Mouse (Mus musculus): ENCODE data around the gene Csf1. TPM values are rescaled to one million over a fixed set of nuclear protein-coding genes. Genes with fewer than 3 reads are reported as not detected.

The Csf1 gene
- polyA plus RNA-seq (2014; fragmentation: Nextera tagmentation; extraction: Ambion mirVana): 8.5 and 10.1 TPM in 2 replicates

DNA sequence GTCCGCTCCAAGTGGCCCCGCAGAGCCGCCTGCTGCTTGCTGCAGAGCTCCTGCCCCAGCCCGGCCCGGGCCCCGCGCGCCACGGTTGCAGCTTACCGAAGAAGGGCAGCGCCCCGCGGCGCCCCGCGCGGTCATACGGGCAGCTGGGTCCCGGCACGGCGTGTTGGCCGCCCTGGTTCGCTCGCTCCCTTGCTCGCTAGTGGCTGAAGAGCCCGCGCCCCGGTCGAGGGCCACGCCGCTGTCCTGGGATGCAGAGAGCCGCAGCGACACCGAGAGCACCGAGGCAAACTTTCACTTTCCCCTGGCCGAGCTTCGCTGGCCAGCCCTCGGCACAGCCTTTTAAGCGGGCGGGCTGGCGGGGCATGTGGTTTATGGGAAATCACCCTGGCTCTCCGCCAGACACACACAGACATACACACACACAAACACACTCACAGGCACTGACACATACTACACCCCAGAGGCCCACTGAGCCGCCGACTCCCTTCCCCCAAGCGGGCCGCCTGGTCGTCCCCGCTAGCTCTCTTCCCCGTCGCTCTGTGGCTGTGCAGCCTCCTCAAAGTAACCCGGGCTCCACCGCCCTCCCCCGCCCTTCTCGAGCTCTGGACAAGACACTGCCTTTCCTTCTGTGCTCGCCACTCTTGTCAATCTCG lies at the start of gene Csf1:
Gene Csf1, minus strand, starts transcription at position 541 of the 653 bp plus-strand sequence.
- Histone ChIP-seq H3K27ac (replicated peaks in 1 of 2; ENCODE audit: control insufficient read depth in 1 of 2, insufficient read depth in 1 of 2, low read depth in 2 of 2, low read length in 2 of 2) (peak within 1 kb of the TSS; percentile 72 to 87), H3K9me3 (ENCODE audit: control insufficient read depth, low read length) (no peaks in the 10 kb centered on the region), H3K9ac (ENCODE audit: low read length) (peak within 1 kb of the TSS; percentile 89), H3K4me3 (ENCODE audit: control insufficient read depth in 1 of 2, insufficient read depth in 1 of 2, low read depth in 1 of 2, low read length in 2 of 2) (peak within 1 kb of the TSS; percentile 67 to 76), H3K36me3 (ENCODE audit: control insufficient read depth, insufficient read depth, low read length) (peaks cover 16% of the 10 kb centered on the region; the same call in 1 of the 2 replicates), H3K27me3 (ENCODE audit: control insufficient read depth, insufficient read depth, low read length) (no peaks in the 10 kb centered on the region), H3K4me2 (ENCODE audit: low read length) (peak within 1 kb of the TSS; percentile 89), H3K4me1 (ENCODE audit: control insufficient read depth in 2 of 2, insufficient read depth in 2 of 2, low read length in 2 of 2) (peaks cover 4 to 12% of the 10 kb centered on the region in 2 experiments)
- peak; percentile 87 for ATAC-seq (ENCODE audit: insufficient number of reproducible peaks, insufficient read depth, low FRiP score, low read depth)
- WGBS: under 1% methylated on average over 52 of the region's 56 CpGs

- Histone ChIP-seq H3K36me3 (ENCODE audit: control insufficient read depth, insufficient read depth, low read length) (no peaks in the 10 kb centered on the region), H3K4me2 (ENCODE audit: low read length) (no peak overlapping the region), H3K27ac (replicated peaks in 1 of 2; ENCODE audit: control insufficient read depth in 1 of 2, insufficient read depth in 1 of 2, low read depth in 2 of 2, low read length in 2 of 2) (no peak overlapping the region), H3K4me3 (ENCODE audit: control insufficient read depth in 1 of 2, insufficient read depth in 1 of 2, low read depth in 1 of 2, low read length in 2 of 2) (no peak overlapping the region), H3K9ac (ENCODE audit: low read length) (no peak overlapping the region), H3K4me1 (ENCODE audit: control insufficient read depth in 2 of 2, insufficient read depth in 2 of 2, low read length in 2 of 2) (peaks cover 0 to 5% of the 10 kb centered on the region in 2 experiments; a peak in 1 of 4 replicates), H3K27me3 (ENCODE audit: control insufficient read depth, insufficient read depth, low read length) (no peaks in the 10 kb centered on the region), H3K9me3 (ENCODE audit: control insufficient read depth, low read length) (no peaks in the 10 kb centered on the region)
- ATAC-seq (ENCODE audit: insufficient number of reproducible peaks, insufficient read depth, low FRiP score, low read depth): no peak
- 41% methylated on average over 14 of the region's 14 CpGs for WGBS
These were observed 47.9 kb upstream of the Csf1 start for GRCm38 (mm10) chr3:107808013-107808750.

DNA sequence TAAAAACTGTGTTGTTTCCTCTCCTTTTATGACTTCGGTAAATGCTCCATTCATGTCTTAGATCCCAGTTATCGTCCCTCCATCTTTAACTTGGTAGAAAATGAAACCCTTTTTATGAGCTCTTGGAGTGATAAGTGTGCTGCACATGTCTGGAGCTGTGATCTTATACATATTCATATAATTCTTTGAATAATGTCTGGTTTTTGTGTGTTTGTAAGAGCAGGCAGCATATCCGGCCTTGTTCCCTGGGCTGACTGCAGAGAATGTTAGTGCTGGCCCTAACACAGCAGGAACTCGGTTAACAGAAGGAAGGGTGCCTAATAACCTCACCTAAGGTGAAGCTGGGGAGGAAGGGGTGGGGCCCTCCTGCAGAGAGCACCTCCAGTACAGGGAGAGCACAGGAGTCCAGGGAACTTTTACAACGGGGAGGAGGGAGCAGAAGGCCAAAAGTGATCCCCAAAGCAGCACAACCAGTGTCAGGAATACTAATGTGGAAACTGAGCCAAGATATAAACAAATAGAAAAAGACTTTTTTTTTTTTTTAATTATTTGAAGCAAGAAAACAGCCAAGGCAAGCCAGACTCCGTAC lies 47.2 kb upstream of the Csf1 start:
- Histone ChIP-seq H3K9ac (ENCODE audit: low read length) (no peak overlapping the region), H3K27me3 (ENCODE audit: control insufficient read depth, insufficient read depth, low read length) (no peaks in the 10 kb centered on the region), H3K4me3 (ENCODE audit: control insufficient read depth in 1 of 2, insufficient read depth in 1 of 2, low read depth in 1 of 2, low read length in 2 of 2) (no peak overlapping the region), H3K9me3 (ENCODE audit: control insufficient read depth, low read length) (no peaks in the 10 kb centered on the region), H3K36me3 (ENCODE audit: control insufficient read depth, insufficient read depth, low read length) (no peaks in the 10 kb centered on the region), H3K4me1 (ENCODE audit: control insufficient read depth in 2 of 2, insufficient read depth in 2 of 2, low read length in 2 of 2) (peaks cover 5 to 7% of the 10 kb centered on the region in 2 experiments; a peak in 2 of 4 replicates), H3K4me2 (ENCODE audit: low read length) (no peak overlapping the region), H3K27ac (replicated peaks in 1 of 2; ENCODE audit: control insufficient read depth in 1 of 2, insufficient read depth in 1 of 2, low read depth in 2 of 2, low read length in 2 of 2) (no peak overlapping the region)
- WGBS: 52% methylated on average over 6 of the region's 6 CpGs
- no peak for ATAC-seq (ENCODE audit: insufficient number of reproducible peaks, insufficient read depth, low FRiP score, low read depth)

GRCm38 (mm10) chr3:107806916-107807315 lies 46.6 kb upstream of the Csf1 start:
- no peak overlapping the region for H3K27ac ChIP-seq (replicated peaks in 1 of 2; ENCODE audit: control insufficient read depth in 1 of 2, insufficient read depth in 1 of 2, low read depth in 2 of 2, low read length in 2 of 2)
- no peak for ATAC-seq (ENCODE audit: insufficient number of reproducible peaks, insufficient read depth, low FRiP score, low read depth)
- no peaks in the 10 kb centered on the region for H3K9me3 ChIP-seq (ENCODE audit: control insufficient read depth, low read length)
- no peaks in the 10 kb centered on the region for H3K27me3 ChIP-seq (ENCODE audit: control insufficient read depth, insufficient read depth, low read length)
- H3K9ac ChIP-seq (ENCODE audit: low read length): no peak overlapping the region
- H3K4me2 ChIP-seq (ENCODE audit: low read length): no peak overlapping the region
- peaks cover 9% of the 10 kb centered on the region in 2 experiments; a peak in 3 of 4 replicates for H3K4me1 ChIP-seq (ENCODE audit: control insufficient read depth in 2 of 2, insufficient read depth in 2 of 2, low read length in 2 of 2)
- 92% methylated on average over 1 of the region's 1 CpGs for WGBS
- H3K36me3 ChIP-seq (ENCODE audit: control insufficient read depth, insufficient read depth, low read length): no peaks in the 10 kb centered on the region
- no peak overlapping the region for H3K4me3 ChIP-seq (ENCODE audit: control insufficient read depth in 1 of 2, insufficient read depth in 1 of 2, low read depth in 1 of 2, low read length in 2 of 2)

- H3K9ac ChIP-seq (ENCODE audit: low read length): no peak overlapping the region
- H3K27ac ChIP-seq (replicated peaks in 1 of 2; ENCODE audit: control insufficient read depth in 1 of 2, insufficient read depth in 1 of 2, low read depth in 2 of 2, low read length in 2 of 2): no peak overlapping the region
- no peak overlapping the region for H3K4me2 ChIP-seq (ENCODE audit: low read length)
- H3K4me1 ChIP-seq (ENCODE audit: control insufficient read depth in 2 of 2, insufficient read depth in 2 of 2, low read length in 2 of 2): peaks cover 9% of the 10 kb centered on the region in 2 experiments; a peak in 3 of 4 replicates
- no peaks in the 10 kb centered on the region for H3K36me3 ChIP-seq (ENCODE audit: control insufficient read depth, insufficient read depth, low read length)
- no peak for ATAC-seq (ENCODE audit: insufficient number of reproducible peaks, insufficient read depth, low FRiP score, low read depth)
- no peaks in the 10 kb centered on the region for H3K9me3 ChIP-seq (ENCODE audit: control insufficient read depth, low read length)
- H3K27me3 ChIP-seq (ENCODE audit: control insufficient read depth, insufficient read depth, low read length): no peaks in the 10 kb centered on the region
- H3K4me3 ChIP-seq (ENCODE audit: control insufficient read depth in 1 of 2, insufficient read depth in 1 of 2, low read depth in 1 of 2, low read length in 2 of 2): no peak overlapping the region
- WGBS: 94% methylated on average over 1 of the region's 1 CpGs
These were observed 44.5 kb upstream of the Csf1 start for GRCm38 (mm10) chr3:107804799-107805198.

DNA sequence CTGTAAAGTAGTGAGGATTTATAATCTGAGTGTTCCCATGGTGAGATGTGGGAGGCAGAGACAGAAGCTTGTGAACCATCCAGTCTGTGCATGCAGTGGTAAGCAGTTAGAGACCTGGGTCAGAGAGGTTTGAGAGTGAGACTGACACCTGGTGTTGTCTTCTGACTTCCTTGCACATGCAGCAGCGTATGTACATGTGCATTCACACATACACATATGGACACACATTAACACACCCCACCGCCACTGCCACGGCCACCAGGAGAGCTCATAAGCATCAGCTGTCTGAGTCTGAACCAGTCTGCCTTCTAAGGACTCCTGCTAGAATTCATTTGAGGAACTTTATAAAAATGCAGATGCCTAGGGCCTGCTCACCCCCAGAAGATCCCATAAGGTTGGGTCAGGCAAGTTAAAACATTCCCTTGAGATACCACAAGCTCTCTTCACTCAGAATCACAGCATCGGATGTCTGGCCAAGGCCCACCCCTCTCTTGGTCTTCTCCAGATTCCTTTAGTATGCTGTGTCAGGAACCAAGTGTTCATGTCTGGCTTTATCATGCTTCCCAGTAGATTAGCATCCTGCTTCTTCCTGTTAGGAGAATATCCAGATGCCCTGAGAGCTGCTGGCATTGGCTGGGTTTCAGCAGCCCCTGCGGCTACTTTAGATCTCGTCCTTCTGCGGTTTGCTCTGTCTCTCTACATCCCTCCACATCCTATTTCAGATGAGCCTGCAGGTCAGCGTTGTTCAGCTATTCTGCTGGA lies 42.1 kb upstream of the Csf1 start:
- peak; percentile 35; the same call in 1 of the 2 replicates for ATAC-seq (ENCODE audit: insufficient number of reproducible peaks, insufficient read depth, low FRiP score, low read depth)
- H3K27ac ChIP-seq (replicated peaks in 1 of 2; ENCODE audit: control insufficient read depth in 1 of 2, insufficient read depth in 1 of 2, low read depth in 2 of 2, low read length in 2 of 2): peak overlapping the region in 1 of 2 experiments; percentile 10; a peak in 1 of 4 replicates
- 38% methylated on average over 8 of the region's 8 CpGs for WGBS

DNA sequence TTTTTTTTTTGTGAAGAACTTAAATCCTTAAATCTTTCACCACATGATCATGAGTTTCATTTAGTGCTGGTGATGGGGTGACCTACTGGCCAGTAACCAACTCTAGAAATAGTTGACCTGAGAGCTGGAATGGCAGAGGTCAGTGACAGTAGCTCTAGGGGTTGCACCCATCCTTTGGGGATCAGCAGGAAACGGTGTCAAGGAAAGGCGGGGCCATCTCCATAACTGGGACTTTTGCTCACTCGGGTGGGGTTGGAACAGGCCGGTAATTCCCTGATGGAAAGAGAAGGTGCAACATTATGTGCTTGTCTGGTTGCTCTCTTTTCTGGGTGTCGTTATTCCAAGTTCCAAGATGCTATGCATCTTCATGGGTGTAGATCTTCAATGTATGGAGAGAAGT lies 38.7 kb upstream of the Csf1 start:
- no peak overlapping the region for H3K9ac ChIP-seq (ENCODE audit: low read length)
- no peak overlapping the region for H3K27ac ChIP-seq (replicated peaks in 1 of 2; ENCODE audit: control insufficient read depth in 1 of 2, insufficient read depth in 1 of 2, low read depth in 2 of 2, low read length in 2 of 2)
- no peaks in the 10 kb centered on the region for H3K9me3 ChIP-seq (ENCODE audit: control insufficient read depth, low read length)
- ATAC-seq (ENCODE audit: insufficient number of reproducible peaks, insufficient read depth, low FRiP score, low read depth): no peak
- H3K4me2 ChIP-seq (ENCODE audit: low read length): no peak overlapping the region
- peaks cover 3 to 12% of the 10 kb centered on the region in 2 experiments for H3K4me1 ChIP-seq (ENCODE audit: control insufficient read depth in 2 of 2, insufficient read depth in 2 of 2, low read length in 2 of 2)
- H3K4me3 ChIP-seq (ENCODE audit: control insufficient read depth in 1 of 2, insufficient read depth in 1 of 2, low read depth in 1 of 2, low read length in 2 of 2): no peak overlapping the region
- no peaks in the 10 kb centered on the region for H3K36me3 ChIP-seq (ENCODE audit: control insufficient read depth, insufficient read depth, low read length)
- 88% methylated on average over 5 of the region's 5 CpGs for WGBS
- no peaks in the 10 kb centered on the region for H3K27me3 ChIP-seq (ENCODE audit: control insufficient read depth, insufficient read depth, low read length)

More for the DNA sequence above, 42.1 kb upstream of the Csf1 start:
- H3K4me1 ChIP-seq (ENCODE audit: control insufficient read depth in 2 of 2, insufficient read depth in 2 of 2, low read length in 2 of 2): peaks cover 3 to 9% of the 10 kb centered on the region in 2 experiments
- no peaks in the 10 kb centered on the region for H3K36me3 ChIP-seq (ENCODE audit: control insufficient read depth, insufficient read depth, low read length)
- H3K9ac ChIP-seq (ENCODE audit: low read length): no peak overlapping the region
- no peaks in the 10 kb centered on the region for H3K27me3 ChIP-seq (ENCODE audit: control insufficient read depth, insufficient read depth, low read length)
- no peak overlapping the region for H3K4me2 ChIP-seq (ENCODE audit: low read length)
- no peaks in the 10 kb centered on the region for H3K9me3 ChIP-seq (ENCODE audit: control insufficient read depth, low read length)
- no peak overlapping the region for H3K4me3 ChIP-seq (ENCODE audit: control insufficient read depth in 1 of 2, insufficient read depth in 1 of 2, low read depth in 1 of 2, low read length in 2 of 2)
